Mouse (Mus musculus) heart, postnatal 0 days (tissue): ENCODE data around the gene Ints5.

Source experiments
- CTCF ChIP-seq: IDR thresholded peaks from 2 replicates; pipeline ENCODE4 v1.5.1; 2016; ENCODE audit warnings: antibody characterized with exemption, control low read depth, low read depth
- EP300 ChIP-seq: IDR thresholded peaks from 2 replicates; pipeline ENCODE4 v1.6.1; 2016; ENCODE audit warnings: antibody characterized with exemption, low read depth

- TF ChIP-seq EP300 (no peak), CTCF (no peak)
These were observed 40.4 kb upstream of the Ints5 start for GRCm38 (mm10) chr19:8852236-8852928.
